Mouse (Mus musculus): ENCODE measurements around the gene Pgm2l1. TPM values are rescaled to one million over a fixed set of nuclear protein-coding genes. Genes with fewer than 3 reads are reported as not detected.

Gene Pgm2l1
- polyA plus RNA-seq, 1 experiment from 2014 or later, result 14.9 TPM

- Histone ChIP-seq H3K27ac (ENCODE audit: low read depth, low read length) (no peak overlapping the region), H3K4me2 (replicated peaks; ENCODE audit: low read depth, low read length) (no peak overlapping the region), H3K4me1 (replicated peaks; ENCODE audit: control insufficient read depth, insufficient read depth, low read length) (no peaks in the 10 kb centered on the region), H3K9ac (ENCODE audit: low read depth, low read length) (no peak overlapping the region), H3K4me3 (ENCODE audit: low read depth, low read length) (no peak overlapping the region), H3K9me3 (ENCODE audit: control insufficient read depth, low read length) (no peaks in the 10 kb centered on the region), H3K36me3 (ENCODE audit: control insufficient read depth, insufficient read depth, low read length) (no peaks in the 10 kb centered on the region), H3K27me3 (ENCODE audit: control insufficient read depth, insufficient read depth, low read length) (no peaks in the 10 kb centered on the region)
- WGBS, result 96% methylated on average over 8 of the region's 8 CpGs
- ATAC-seq (ENCODE audit: low FRiP score), result no peak
- no peak for DNase-seq (ENCODE audit: low spot score)
Observed at GRCm38 (mm10) chr7:100272369-100272768, 45.2 kb downstream of the Pgm2l1 start.

GRCm38 (mm10) chr7:100274507-100274906 lies 47.3 kb downstream of the Pgm2l1 start:
- Histone ChIP-seq H3K27ac (ENCODE audit: low read depth, low read length) (no peak overlapping the region), H3K4me3 (ENCODE audit: low read depth, low read length) (no peak overlapping the region), H3K27me3 (ENCODE audit: control insufficient read depth, insufficient read depth, low read length) (no peaks in the 10 kb centered on the region), H3K4me1 (replicated peaks; ENCODE audit: control insufficient read depth, insufficient read depth, low read length) (no peaks in the 10 kb centered on the region), H3K36me3 (ENCODE audit: control insufficient read depth, insufficient read depth, low read length) (no peaks in the 10 kb centered on the region), H3K9me3 (ENCODE audit: control insufficient read depth, low read length) (no peaks in the 10 kb centered on the region), H3K9ac (ENCODE audit: low read depth, low read length) (no peak overlapping the region), H3K4me2 (replicated peaks; ENCODE audit: low read depth, low read length) (no peak overlapping the region)
- DNase-seq (ENCODE audit: low spot score), result no peak
- ATAC-seq (ENCODE audit: low FRiP score), result no peak
- WGBS, result 85% methylated on average over 6 of the region's 6 CpGs

- WGBS, result 50% methylated on average over 2 of the region's 2 CpGs
- no peak overlapping the region for H3K27ac ChIP-seq (ENCODE audit: low read depth, low read length)
- no peak overlapping the region for H3K4me2 ChIP-seq (replicated peaks; ENCODE audit: low read depth, low read length)
- DNase-seq (ENCODE audit: low spot score), result peak; percentile 50
- ATAC-seq (ENCODE audit: low FRiP score), result no peak
- H3K9me3 ChIP-seq (ENCODE audit: control insufficient read depth, low read length), result no peaks in the 10 kb centered on the region
- H3K36me3 ChIP-seq (ENCODE audit: control insufficient read depth, insufficient read depth, low read length), result no peaks in the 10 kb centered on the region
- no peak overlapping the region for H3K9ac ChIP-seq (ENCODE audit: low read depth, low read length)
- no peak overlapping the region for H3K4me3 ChIP-seq (ENCODE audit: low read depth, low read length)
- H3K4me1 ChIP-seq (replicated peaks; ENCODE audit: control insufficient read depth, insufficient read depth, low read length), result no peaks in the 10 kb centered on the region
- no peaks in the 10 kb centered on the region for H3K27me3 ChIP-seq (ENCODE audit: control insufficient read depth, insufficient read depth, low read length)
Observed at GRCm38 (mm10) chr7:100276397-100276796, 49.2 kb downstream of the Pgm2l1 start.

GRCm38 (mm10) chr7:100279803-100280202 lies 52.6 kb downstream of the Pgm2l1 start:
- no peaks in the 10 kb centered on the region for H3K4me1 ChIP-seq (replicated peaks; ENCODE audit: control insufficient read depth, insufficient read depth, low read length)
- no peak overlapping the region for H3K4me2 ChIP-seq (replicated peaks; ENCODE audit: low read depth, low read length)
- H3K4me3 ChIP-seq (ENCODE audit: low read depth, low read length), result no peak overlapping the region
- ATAC-seq (ENCODE audit: low FRiP score) (no peak), DNase-seq (ENCODE audit: low spot score) (peak; percentile 82)
- no peaks in the 10 kb centered on the region for H3K9me3 ChIP-seq (ENCODE audit: control insufficient read depth, low read length)
- WGBS, result 0% methylated on average over 1 of the region's 1 CpGs
- no peak overlapping the region for H3K27ac ChIP-seq (ENCODE audit: low read depth, low read length)
- no peaks in the 10 kb centered on the region for H3K36me3 ChIP-seq (ENCODE audit: control insufficient read depth, insufficient read depth, low read length)
- no peak overlapping the region for H3K9ac ChIP-seq (ENCODE audit: low read depth, low read length)
- peaks cover 2% of the 10 kb centered on the region for H3K27me3 ChIP-seq (ENCODE audit: control insufficient read depth, insufficient read depth, low read length)

- WGBS, result 40% methylated on average over 3 of the region's 3 CpGs
- ATAC-seq (ENCODE audit: low FRiP score) (no peak; the same call in 1 of the 2 replicates), DNase-seq (ENCODE audit: low spot score) (no peak)
- Histone ChIP-seq H3K4me1 (replicated peaks; ENCODE audit: control insufficient read depth, insufficient read depth, low read length) (no peaks in the 10 kb centered on the region), H3K36me3 (ENCODE audit: control insufficient read depth, insufficient read depth, low read length) (no peaks in the 10 kb centered on the region), H3K9me3 (ENCODE audit: control insufficient read depth, low read length) (no peaks in the 10 kb centered on the region), H3K27ac (ENCODE audit: low read depth, low read length) (no peak overlapping the region), H3K4me2 (replicated peaks; ENCODE audit: low read depth, low read length) (no peak overlapping the region), H3K9ac (ENCODE audit: low read depth, low read length) (no peak overlapping the region), H3K4me3 (ENCODE audit: low read depth, low read length) (no peak overlapping the region), H3K27me3 (ENCODE audit: control insufficient read depth, insufficient read depth, low read length) (peaks cover 2% of the 10 kb centered on the region)
Observed at GRCm38 (mm10) chr7:100281596-100281995, 54.4 kb downstream of the Pgm2l1 start.

GRCm38 (mm10) chr7:100283298-100283697 lies 56.1 kb downstream of the Pgm2l1 start:
- Histone ChIP-seq H3K27me3 (ENCODE audit: control insufficient read depth, insufficient read depth, low read length) (peaks cover 2% of the 10 kb centered on the region), H3K9ac (ENCODE audit: low read depth, low read length) (no peak overlapping the region), H3K27ac (ENCODE audit: low read depth, low read length) (no peak overlapping the region), H3K36me3 (ENCODE audit: control insufficient read depth, insufficient read depth, low read length) (no peaks in the 10 kb centered on the region), H3K9me3 (ENCODE audit: control insufficient read depth, low read length) (no peaks in the 10 kb centered on the region), H3K4me3 (ENCODE audit: low read depth, low read length) (no peak overlapping the region), H3K4me1 (replicated peaks; ENCODE audit: control insufficient read depth, insufficient read depth, low read length) (no peaks in the 10 kb centered on the region), H3K4me2 (replicated peaks; ENCODE audit: low read depth, low read length) (no peak overlapping the region)
- DNase-seq (ENCODE audit: low spot score) (no peak), ATAC-seq (ENCODE audit: low FRiP score) (no peak)
- 33% methylated on average over 3 of the region's 3 CpGs for WGBS

- Histone ChIP-seq H3K9ac (ENCODE audit: low read depth, low read length) (peak within 1 kb of the TSS; percentile 67), H3K4me3 (ENCODE audit: low read depth, low read length) (peak within 1 kb of the TSS; percentile 50), H3K4me1 (replicated peaks; ENCODE audit: control insufficient read depth, insufficient read depth, low read length) (no peaks in the 10 kb centered on the region), H3K9me3 (ENCODE audit: control insufficient read depth, low read length) (no peaks in the 10 kb centered on the region), H3K27ac (ENCODE audit: low read depth, low read length) (no peak within 1 kb of the TSS), H3K36me3 (ENCODE audit: control insufficient read depth, insufficient read depth, low read length) (no peaks in the 10 kb centered on the region), H3K4me2 (replicated peaks; ENCODE audit: low read depth, low read length) (peak within 1 kb of the TSS; percentile 96), H3K27me3 (ENCODE audit: control insufficient read depth, insufficient read depth, low read length) (peaks cover 2% of the 10 kb centered on the region)
- peak; percentile 49; the same call in 1 of the 2 replicates for ATAC-seq (ENCODE audit: low FRiP score)
- WGBS, result under 1% methylated on average over 49 of the region's 53 CpGs
- peak; percentile 48 for DNase-seq (ENCODE audit: low spot score)
Observed at GRCm38 (mm10) chr7:100285383-100285782, 58.2 kb downstream of the Pgm2l1 start, which contains the start of gene P4ha3. TSS of gene P4ha3 (plus strand) at chr7:100285520.

GRCm38 (mm10) chr7:100287748-100288578 lies 60.8 kb downstream of the Pgm2l1 start:
- Histone ChIP-seq H3K4me3 (ENCODE audit: low read depth, low read length) (no peak overlapping the region), H3K4me1 (replicated peaks; ENCODE audit: control insufficient read depth, insufficient read depth, low read length) (no peaks in the 10 kb centered on the region), H3K36me3 (ENCODE audit: control insufficient read depth, insufficient read depth, low read length) (no peaks in the 10 kb centered on the region), H3K27ac (ENCODE audit: low read depth, low read length) (peak overlapping the region; percentile 75), H3K4me2 (replicated peaks; ENCODE audit: low read depth, low read length) (no peak overlapping the region), H3K9ac (ENCODE audit: low read depth, low read length) (no peak overlapping the region), H3K9me3 (ENCODE audit: control insufficient read depth, low read length) (no peaks in the 10 kb centered on the region), H3K27me3 (ENCODE audit: control insufficient read depth, insufficient read depth, low read length) (peaks cover 2% of the 10 kb centered on the region)
- ATAC-seq (ENCODE audit: low FRiP score) (no peak), DNase-seq (ENCODE audit: low spot score) (peak; percentile 71)
- 35% methylated on average over 7 of the region's 7 CpGs for WGBS

- DNase-seq (ENCODE audit: low spot score), result peak; percentile 44
- WGBS, result 41% methylated on average over 11 of the region's 11 CpGs
- 0 out of 2 replicates have a peak overlapping the region, but pooled peaks have one; percentile 11 for H3K9ac ChIP-seq (ENCODE audit: low read depth, low read length)
- H3K27me3 ChIP-seq (ENCODE audit: control insufficient read depth, insufficient read depth, low read length), result peaks cover 2% of the 10 kb centered on the region
- H3K9me3 ChIP-seq (ENCODE audit: control insufficient read depth, low read length), result no peaks in the 10 kb centered on the region
- peak overlapping the region; percentile 19; the same call in 1 of the 2 replicates for H3K4me2 ChIP-seq (replicated peaks; ENCODE audit: low read depth, low read length)
- ATAC-seq (ENCODE audit: low FRiP score), result no peak
- peak overlapping the region; percentile 75 for H3K27ac ChIP-seq (ENCODE audit: low read depth, low read length)
- H3K36me3 ChIP-seq (ENCODE audit: control insufficient read depth, insufficient read depth, low read length), result no peaks in the 10 kb centered on the region
- no peaks in the 10 kb centered on the region for H3K4me1 ChIP-seq (replicated peaks; ENCODE audit: control insufficient read depth, insufficient read depth, low read length)
- H3K4me3 ChIP-seq (ENCODE audit: low read depth, low read length), result no peak overlapping the region
Observed at GRCm38 (mm10) chr7:100288622-100289021, 61.4 kb downstream of the Pgm2l1 start.

All from hindbrain, embryonic 11.5 days (tissue).